Mouse (Mus musculus): ENCODE measurements around the gene Sim2. TPM values are rescaled to one million over a fixed set of nuclear protein-coding genes. Genes with fewer than 3 reads are reported as not detected.

Gene Sim2
- total and polyA plus RNA-seq, 2 experiments from 2014 or later: 0.05 TPM; not detected in 1

GRCm38 (mm10) chr16:94143325-94143724 is 58.6 kb downstream of the Sim2 start:
- 0 out of 2 replicates have a peak overlapping the region, but pooled peaks have one; percentile 6 for H3K4me2 ChIP-seq (ENCODE audit: low read depth, low read length, poor library complexity, severe bottlenecking)
- H3K4me1 ChIP-seq (ENCODE audit: insufficient read depth, low read length): no peaks in the 10 kb centered on the region
- no peaks in the 10 kb centered on the region for H3K36me3 ChIP-seq (ENCODE audit: insufficient read depth, low read length)
- no peaks in the 10 kb centered on the region for H3K9me3 ChIP-seq (ENCODE audit: low read length)
- no peak overlapping the region for H3K27ac ChIP-seq (ENCODE audit: low read depth, low read length)
- no peak overlapping the region for H3K4me3 ChIP-seq (ENCODE audit: low read depth, low read length)
- no peak overlapping the region for H3K9ac ChIP-seq (replicated peaks; ENCODE audit: low read length, poor library complexity, severe bottlenecking)
- ATAC-seq (ENCODE audit: low FRiP score) (no peak), DNase-seq (ENCODE audit: low spot score) (no peak)
- WGBS: 27% methylated on average over 10 of the region's 10 CpGs
- peaks cover 11% of the 10 kb centered on the region for H3K27me3 ChIP-seq (ENCODE audit: insufficient read depth, low read length)
- no peak for TF ChIP-seq CTCF (IDR thresholded peaks at IDR 0.05)

GRCm38 (mm10) chr16:94148139-94148538 is 63.4 kb downstream of the Sim2 start:
- DNase-seq (ENCODE audit: low spot score) (no peak), ATAC-seq (ENCODE audit: low FRiP score) (no peak)
- TF ChIP-seq CTCF (IDR thresholded peaks at IDR 0.05): no peak
- Histone ChIP-seq H3K27me3 (ENCODE audit: insufficient read depth, low read length) (peaks cover 13% of the 10 kb centered on the region), H3K27ac (ENCODE audit: low read depth, low read length) (no peak overlapping the region), H3K36me3 (ENCODE audit: insufficient read depth, low read length) (no peaks in the 10 kb centered on the region), H3K9me3 (ENCODE audit: low read length) (no peaks in the 10 kb centered on the region), H3K4me1 (ENCODE audit: insufficient read depth, low read length) (no peaks in the 10 kb centered on the region), H3K4me2 (ENCODE audit: low read depth, low read length, poor library complexity, severe bottlenecking) (no peak overlapping the region), H3K4me3 (ENCODE audit: low read depth, low read length) (no peak overlapping the region), H3K9ac (replicated peaks; ENCODE audit: low read length, poor library complexity, severe bottlenecking) (no peak overlapping the region)
- WGBS: 32% methylated on average over 11 of the region's 11 CpGs

- H3K27me3 ChIP-seq (ENCODE audit: insufficient read depth, low read length): peaks cover 7% of the 10 kb centered on the region
- WGBS: 85% methylated on average over 15 of the region's 15 CpGs
- H3K4me1 ChIP-seq (ENCODE audit: insufficient read depth, low read length): peaks cover 8% of the 10 kb centered on the region; the same call in 1 of the 2 replicates
- no peak overlapping the region for H3K27ac ChIP-seq (ENCODE audit: low read depth, low read length)
- H3K9ac ChIP-seq (replicated peaks; ENCODE audit: low read length, poor library complexity, severe bottlenecking): no peak overlapping the region
- TF ChIP-seq CTCF (IDR thresholded peaks at IDR 0.05): no peak
- ATAC-seq (ENCODE audit: low FRiP score) (no peak), DNase-seq (ENCODE audit: low spot score) (no peak)
- H3K4me2 ChIP-seq (ENCODE audit: low read depth, low read length, poor library complexity, severe bottlenecking): no peak overlapping the region
- H3K9me3 ChIP-seq (ENCODE audit: low read length): no peaks in the 10 kb centered on the region
- H3K4me3 ChIP-seq (ENCODE audit: low read depth, low read length): no peak overlapping the region
- H3K36me3 ChIP-seq (ENCODE audit: insufficient read depth, low read length): no peaks in the 10 kb centered on the region
These were observed 65.7 kb downstream of the Sim2 start for GRCm38 (mm10) chr16:94150125-94151103.

- no peak overlapping the region for H3K4me2 ChIP-seq (ENCODE audit: low read depth, low read length, poor library complexity, severe bottlenecking)
- H3K9ac ChIP-seq (replicated peaks; ENCODE audit: low read length, poor library complexity, severe bottlenecking): no peak overlapping the region
- 21% methylated on average over 14 of the region's 14 CpGs for WGBS
- H3K27me3 ChIP-seq (ENCODE audit: insufficient read depth, low read length): 0 out of 2 replicates have a peak, but pooled peaks cover 4% of the 10 kb centered on the region
- no peak overlapping the region for H3K4me3 ChIP-seq (ENCODE audit: low read depth, low read length)
- peaks cover 10% of the 10 kb centered on the region; the same call in 1 of the 2 replicates for H3K4me1 ChIP-seq (ENCODE audit: insufficient read depth, low read length)
- no peak for ATAC-seq (ENCODE audit: low FRiP score)
- TF ChIP-seq CTCF (IDR thresholded peaks at IDR 0.05): no peak
- no peaks in the 10 kb centered on the region for H3K9me3 ChIP-seq (ENCODE audit: low read length)
- DNase-seq (ENCODE audit: low spot score): peak; percentile 71
- no peaks in the 10 kb centered on the region for H3K36me3 ChIP-seq (ENCODE audit: insufficient read depth, low read length)
- H3K27ac ChIP-seq (ENCODE audit: low read depth, low read length): no peak overlapping the region
These were observed 70.4 kb downstream of the Sim2 start for GRCm38 (mm10) chr16:94155041-94155653.

GRCm38 (mm10) chr16:94157819-94158218 is 73.1 kb downstream of the Sim2 start:
- ATAC-seq (ENCODE audit: low FRiP score) (no peak), DNase-seq (ENCODE audit: low spot score) (no peak)
- Histone ChIP-seq H3K4me1 (ENCODE audit: insufficient read depth, low read length) (peaks cover 10% of the 10 kb centered on the region; the same call in 1 of the 2 replicates), H3K9me3 (ENCODE audit: low read length) (no peaks in the 10 kb centered on the region), H3K9ac (replicated peaks; ENCODE audit: low read length, poor library complexity, severe bottlenecking) (no peak overlapping the region), H3K4me3 (ENCODE audit: low read depth, low read length) (no peak overlapping the region), H3K27me3 (ENCODE audit: insufficient read depth, low read length) (peaks cover 4% of the 10 kb centered on the region; the same call in 1 of the 2 replicates), H3K27ac (ENCODE audit: low read depth, low read length) (no peak overlapping the region), H3K36me3 (ENCODE audit: insufficient read depth, low read length) (no peaks in the 10 kb centered on the region), H3K4me2 (ENCODE audit: low read depth, low read length, poor library complexity, severe bottlenecking) (no peak overlapping the region)
- whole genome bisulfite sequencing: 73% methylated on average over 8 of the region's 8 CpGs
- no peak for TF ChIP-seq CTCF (IDR thresholded peaks at IDR 0.05)
